Comparison of ENCODE assay signal across 7 mouse cellular contexts in the genomic region with DNA sequence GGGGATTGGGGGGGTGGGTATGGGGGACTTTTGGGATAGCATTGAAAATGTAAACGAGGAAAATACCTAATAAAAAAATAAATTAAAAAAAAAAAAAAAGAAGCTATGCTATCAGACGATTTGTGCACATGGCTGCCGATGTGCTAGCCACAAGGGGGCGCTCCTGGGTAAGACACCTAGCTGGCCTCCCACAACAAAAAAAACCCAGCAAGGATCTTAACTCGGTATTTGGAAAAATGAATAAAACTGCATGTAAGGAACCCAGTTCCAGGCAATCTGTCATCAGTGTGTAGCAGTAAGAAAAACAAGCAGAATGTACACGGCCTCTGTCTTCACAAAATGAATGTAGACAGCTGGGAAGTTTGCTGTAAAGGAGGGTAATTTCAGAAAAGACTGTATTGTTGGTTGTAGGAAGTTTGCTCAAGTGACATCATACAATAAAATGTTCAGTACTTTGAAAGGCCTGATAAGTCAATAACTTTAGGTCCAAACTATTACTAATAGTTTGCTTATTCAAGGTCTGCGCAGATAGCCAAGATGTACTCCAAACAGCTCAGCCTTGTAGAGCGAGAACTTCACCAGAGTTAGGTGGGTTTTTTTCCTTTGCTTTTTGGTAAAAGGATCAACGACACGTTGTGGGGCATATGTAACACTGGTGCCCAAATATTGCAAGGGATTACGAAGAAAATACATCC. TPM values are rescaled to one million over a fixed set of nuclear protein-coding genes. Genes with fewer than 3 reads are reported as not detected.
DNase-seq lines count a peak whose midpoint lies in the region; ATAC-seq lines count a peak whose summit lies in the region.

No protein-coding gene starts in this region.

- peak; percentile 69 for ATAC-seq in megakaryocyte, adult 5-6 weeks (ENCODE audit: poor library complexity, severe bottlenecking)

- peak; percentile 84 for DNase-seq in CD4-positive, CD25-positive, alpha-beta regulatory T cell, adult 2 months (ENCODE audit: low read depth, low spot score)
- peak; percentile 89 for DNase-seq in NIH3T3 (ENCODE audit: low read depth)
- DNase-seq in cerebellum, postnatal 10 days: peak; percentile 90 to 94
- DNase-seq in gastrocnemius, adult 8-10 months (ENCODE audit: low spot score in 2 of 2): peak; percentile 21 to 40
- DNase-seq in layer of hippocampus, postnatal 10 days (ENCODE audit: low spot score in 2 of 2): peak; percentile 84 to 91
- peak; percentile 17 for DNase-seq in spleen, adult 12 weeks (ENCODE audit: low spot score)

RNA-seq across cellular contexts. Expression of gene Fbp1, which starts 31.7 kb away (rescaled TPM):
- total RNA-seq in gastrocnemius, adult 8-10 months (2022): under 1 TPM in 1 of 4 experiments, not detected in 3; 0.78 TPM
- 1 to 10 TPM; 1.1 to 1.6 TPM for total RNA-seq in layer of hippocampus, postnatal 10 days (2021)
- total RNA-seq in megakaryocyte, adult 5-6 weeks (2015): 0.20 and 2.7 TPM in 2 replicates
- total RNA-seq in megakaryocyte, adult 5-6 weeks (2017): 0.70 TPM in 1 of 2 replicates, not detected in the other

RNA-seq across cellular contexts. Expression of gene 2010111I01Rik, which starts 44.9 kb away (rescaled TPM):
- total RNA-seq in gastrocnemius, adult 8-10 months (2022): 10 to 100 TPM; 54.3 to 63.7 (median 56.8) TPM
- total RNA-seq in layer of hippocampus, postnatal 10 days (2021): 10 to 100 TPM; 66.2 to 78.6 TPM
- total RNA-seq in megakaryocyte, adult 5-6 weeks (2015): 18.1 and 20.1 TPM in 2 replicates
- total RNA-seq in megakaryocyte, adult 5-6 weeks (2017): 21.5 and 21.9 TPM in 2 replicates

Comparison
In these comparisons a context has a peak if more than half of its experiments do, and no peak if none do; other contexts are left out.
1. Peak in every context shown above with its lines: DNase-seq and ATAC-seq.
2. DNase-seq: peak in every context shown above with its lines; median percentile 92 in cerebellum, postnatal 10 days; 89 in NIH3T3; 88 in layer of hippocampus, postnatal 10 days; 84 in CD4-positive, CD25-positive, alpha-beta regulatory T cell, adult 2 months; 30 in gastrocnemius, adult 8-10 months; 17 in spleen, adult 12 weeks.